Mouse (Mus musculus) spleen, adult 2 months (tissue): ENCODE results near the gene Mtss1l.

ENCODE experiments used
- CTCF ChIP-seq: fragments of 200-500 bp; IDR thresholded peaks from 2 replicates; pipeline ENCODE4 v1.5.1; 2011; ENCODE audit warnings: mild to moderate bottlenecking, inconsistent platforms; ENCODE audit not compliant: insufficient read depth, insufficient read length, insufficient replicate concordance; ENCODE audit errors: extremely low read depth
- POLR2A ChIP-seq: fragments of 200-500 bp; IDR thresholded peaks from 2 replicates; pipeline ENCODE4 v1.6.1; 2011; ENCODE audit warnings: low read depth, low read length, inconsistent platforms

DNA sequence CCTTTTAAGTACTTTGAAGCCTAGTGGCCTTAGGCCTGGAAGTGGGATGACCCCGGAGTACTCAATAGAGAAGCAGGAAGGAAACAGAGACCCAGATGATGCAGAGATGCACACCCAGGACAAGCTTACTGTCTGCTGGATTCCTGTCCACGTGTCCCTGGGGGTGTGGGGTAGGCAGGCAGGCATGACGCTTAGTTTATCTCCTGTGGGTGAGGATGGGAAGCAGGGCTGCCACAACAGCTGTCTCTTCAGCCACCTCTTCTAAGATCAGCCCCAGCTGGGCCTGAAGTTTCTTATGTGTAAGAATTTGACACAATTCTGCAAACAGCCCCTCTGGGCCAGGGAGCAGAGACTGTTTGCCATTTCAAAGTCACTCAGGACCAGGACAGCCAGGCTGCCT lies 42.3 kb upstream of the Mtss1l start:
- TF ChIP-seq POLR2A (no peak), CTCF (no peak)
